Mouse (Mus musculus) left cerebral cortex, adult 9 months (tissue): ENCODE data around the gene Kcna2.

Source experiments
- DNase-seq, 2 experiments: peaks; one replicate each; pipeline ENCODE4 v3.0.0; 2022; ENCODE audit warnings: low spot score in 2 of 2

Kcna2 gene

GRCm38 (mm10) chr3:107101787-107102651 lies 1.1 kb downstream of the Kcna2 start:
- DNase-seq: peak in 1 of 2 experiments; percentile 59

- no peak for DNase-seq
Observed at GRCm38 (mm10) chr3:107103041-107103440, 2.1 kb downstream of the Kcna2 start.

- DNase-seq: no peak
Observed at GRCm38 (mm10) chr3:107103462-107103861, 2.5 kb downstream of the Kcna2 start.

- no peak for DNase-seq
Observed at GRCm38 (mm10) chr3:107105986-107106385, 5.0 kb downstream of the Kcna2 start.

- no peak for DNase-seq
Observed at GRCm38 (mm10) chr3:107112498-107112897, 11.6 kb downstream of the Kcna2 start.

DNA sequence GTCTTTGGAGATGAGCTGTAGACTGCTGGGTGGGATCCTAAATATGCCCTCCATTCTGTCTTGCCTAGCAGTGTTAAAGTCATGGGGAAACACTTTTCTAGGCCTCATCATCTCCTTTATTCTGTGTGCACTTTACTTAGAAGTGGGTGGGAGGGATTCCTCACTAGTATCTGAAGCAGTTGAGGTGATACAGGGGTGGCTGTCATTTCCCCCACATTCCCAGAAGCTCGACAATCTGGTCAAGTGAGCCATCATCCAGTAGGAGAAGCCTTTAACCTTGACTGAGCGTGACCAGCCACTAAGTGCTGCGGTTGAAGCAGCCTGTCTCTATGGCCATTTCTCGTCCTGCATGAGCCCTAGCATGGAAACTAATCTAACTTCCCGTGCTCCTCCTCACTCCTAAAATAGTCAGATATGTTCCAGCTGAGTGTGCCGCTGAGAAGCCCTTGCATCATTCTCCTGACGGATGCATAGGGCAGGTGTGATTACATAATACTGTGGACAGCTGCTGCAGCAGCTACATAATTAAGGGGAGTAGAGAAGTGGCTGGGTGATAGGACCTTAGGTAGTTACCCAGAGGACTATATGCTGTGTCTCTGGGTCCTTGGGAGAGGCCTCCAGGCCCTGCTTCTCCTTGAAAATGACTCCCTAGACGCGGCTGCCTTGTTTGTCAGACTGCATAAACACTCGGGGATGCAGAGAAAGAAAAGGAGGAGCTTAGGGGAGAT lies 12.2 kb downstream of the Kcna2 start:
- no peak for DNase-seq

GRCm38 (mm10) chr3:107113771-107114737 lies 13.1 kb downstream of the Kcna2 start:
- peak in 1 of 2 experiments; percentile 77 for DNase-seq

- no peak for DNase-seq
Observed at GRCm38 (mm10) chr3:107114941-107115340, 14.0 kb downstream of the Kcna2 start.

GRCm38 (mm10) chr3:107115746-107116145 lies 14.8 kb downstream of the Kcna2 start:
- DNase-seq: no peak

DNA sequence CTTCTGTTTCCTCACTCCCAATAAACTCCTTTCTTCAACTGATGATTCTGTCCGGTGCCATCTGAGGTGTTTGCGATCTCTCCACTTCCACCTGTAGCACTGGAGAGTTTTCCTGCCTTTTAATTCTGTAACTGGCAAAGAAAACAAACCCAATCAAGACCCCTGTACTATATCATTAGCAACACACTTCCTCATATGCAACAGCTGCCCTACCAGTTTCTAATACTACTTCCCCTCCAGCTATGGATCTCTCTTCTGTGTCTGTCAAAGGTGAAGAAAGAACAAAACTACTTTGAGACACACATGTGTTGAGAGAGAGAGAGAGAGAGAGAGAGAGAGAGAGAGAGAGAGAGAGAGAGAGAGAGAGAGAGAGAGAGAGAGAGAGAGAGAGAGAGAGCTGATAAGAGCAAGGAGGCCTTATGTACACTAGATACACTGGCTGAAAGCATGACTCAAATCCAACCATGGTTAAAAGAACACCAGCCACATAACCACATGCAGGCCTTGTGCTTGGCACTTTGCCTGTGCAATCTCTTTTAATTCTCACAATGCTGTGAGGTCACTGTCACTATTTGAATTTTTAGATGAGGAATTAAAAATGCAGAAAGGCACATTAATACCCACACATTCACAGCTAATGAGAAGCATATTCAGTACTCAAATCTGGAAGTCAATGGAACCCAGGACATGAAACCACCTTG lies 19.1 kb downstream of the Kcna2 start:
- no peak for DNase-seq

GRCm38 (mm10) chr3:107122306-107122705 lies 21.4 kb downstream of the Kcna2 start:
- no peak for DNase-seq

GRCm38 (mm10) chr3:107127667-107128066 lies 26.7 kb downstream of the Kcna2 start:
- DNase-seq: no peak

DNA sequence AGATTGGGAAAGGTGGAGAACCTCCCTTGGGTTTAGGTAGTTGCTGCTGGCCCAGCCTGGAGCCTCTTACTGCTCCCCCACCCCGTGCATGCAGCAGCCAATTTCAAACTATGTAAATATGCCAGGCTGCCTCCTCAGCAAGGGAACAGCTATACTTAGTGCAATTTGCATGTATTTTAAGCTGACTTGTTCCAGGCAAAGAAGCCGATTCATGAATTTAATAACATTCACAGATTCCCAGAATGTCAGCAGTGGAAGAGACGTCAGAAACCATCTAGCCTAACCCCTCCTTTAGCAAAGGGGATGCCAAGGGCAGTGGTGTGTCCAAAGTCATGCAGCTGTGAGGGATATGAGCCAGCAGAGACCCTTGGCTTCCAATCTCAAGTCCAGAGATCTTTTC lies 27.5 kb downstream of the Kcna2 start:
- DNase-seq: peak; percentile 59 to 71

GRCm38 (mm10) chr3:107129251-107129650 lies 28.3 kb downstream of the Kcna2 start:
- DNase-seq: no peak

GRCm38 (mm10) chr3:107130661-107131326 lies 29.8 kb downstream of the Kcna2 start:
- no peak for DNase-seq

- no peak for DNase-seq
Observed at GRCm38 (mm10) chr3:107131846-107132245, 30.9 kb downstream of the Kcna2 start.

GRCm38 (mm10) chr3:107132651-107133050 lies 31.7 kb downstream of the Kcna2 start:
- no peak for DNase-seq

DNA sequence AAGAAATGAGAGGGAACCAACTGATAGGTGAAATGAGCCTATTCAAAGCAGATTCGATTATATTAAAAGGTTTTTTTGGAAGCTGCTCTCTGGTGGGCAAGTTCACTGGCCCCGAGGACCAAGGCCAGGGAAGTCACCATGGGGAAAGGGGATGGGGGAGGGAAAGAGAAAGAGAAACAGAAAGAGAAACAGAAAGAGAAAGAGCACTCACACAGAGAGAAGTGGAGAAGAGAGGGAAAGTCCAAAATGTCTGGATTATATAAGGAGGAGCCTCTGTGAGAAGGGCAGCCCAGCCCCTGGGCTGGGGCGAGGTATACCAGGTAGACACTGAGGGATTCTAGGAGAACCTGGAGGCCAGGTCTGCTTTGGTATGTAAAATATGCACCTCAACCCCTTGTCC lies 33.5 kb downstream of the Kcna2 start:
- no peak for DNase-seq

DNA sequence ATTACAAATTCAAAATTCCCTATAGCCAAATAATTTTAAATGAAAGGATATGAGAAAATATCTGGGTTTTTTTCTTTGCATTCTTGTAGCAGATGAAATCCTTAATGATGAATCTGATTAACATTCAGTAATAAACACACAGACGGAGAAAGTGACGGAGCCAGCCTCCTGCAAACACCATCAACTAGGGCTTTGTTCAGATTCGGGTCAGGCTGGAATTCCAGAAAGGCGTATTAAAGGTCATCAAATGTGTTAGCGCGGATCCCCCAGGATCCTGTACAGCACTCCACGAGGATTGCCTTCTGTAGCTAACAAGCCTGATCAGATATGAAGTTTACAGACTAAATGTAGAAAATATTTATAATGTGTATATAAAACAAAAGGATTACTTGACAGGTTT lies 46.2 kb downstream of the Kcna2 start:
- DNase-seq: no peak

DNA sequence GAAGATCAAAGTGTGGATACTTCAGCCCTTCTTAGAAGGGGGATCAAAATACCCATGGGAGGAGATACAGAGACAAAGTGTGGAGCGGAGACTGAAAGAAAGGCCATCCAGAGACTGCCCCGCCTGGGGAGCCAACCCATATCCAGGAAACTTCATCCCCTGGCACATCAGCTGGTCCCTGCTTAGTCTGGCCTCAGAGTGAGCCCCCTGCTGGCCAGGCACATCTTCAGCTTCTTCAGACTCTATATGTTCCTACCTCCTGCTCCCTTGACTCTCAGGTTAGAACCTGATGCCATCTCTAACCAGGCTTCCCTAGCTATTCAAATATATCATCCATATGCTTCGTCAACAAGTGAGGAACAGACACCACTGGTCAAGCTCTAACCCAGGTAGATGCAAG lies 48.1 kb downstream of the Kcna2 start:
- DNase-seq: peak in 1 of 2 experiments; percentile 54

DNA sequence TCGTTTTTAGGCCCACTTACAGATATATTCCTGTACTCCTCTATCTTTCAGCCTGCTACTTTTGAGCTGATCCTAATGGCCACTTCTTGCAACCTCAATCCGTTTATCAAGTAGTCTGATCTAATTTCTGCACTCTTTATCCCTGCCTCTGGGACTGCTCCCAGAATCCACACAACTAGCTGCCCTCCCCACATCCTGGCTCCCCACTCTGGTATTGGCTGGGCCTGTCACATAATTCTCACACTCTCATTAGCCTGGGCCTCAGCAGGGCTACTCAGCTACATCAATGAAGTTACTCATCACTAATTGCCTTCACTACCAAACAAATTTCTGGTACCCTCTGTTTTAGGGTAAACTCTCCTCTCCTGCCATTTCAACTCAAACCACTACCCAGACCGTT lies 49.5 kb downstream of the Kcna2 start:
- DNase-seq: no peak
